Mouse (Mus musculus): ENCODE data around the gene Csn1s1. TPM values are rescaled to one million over a fixed set of nuclear protein-coding genes. Genes with fewer than 3 reads are reported as not detected.

Csn1s1 gene
- polyA plus RNA-seq (2017; shearing (Covaris generic)), result not detected

GRCm38 (mm10) chr5:87665908-87666307, at the start of gene Csn1s1:
Gene Csn1s1 (plus strand): TSS chr5:87666208.

DNA sequence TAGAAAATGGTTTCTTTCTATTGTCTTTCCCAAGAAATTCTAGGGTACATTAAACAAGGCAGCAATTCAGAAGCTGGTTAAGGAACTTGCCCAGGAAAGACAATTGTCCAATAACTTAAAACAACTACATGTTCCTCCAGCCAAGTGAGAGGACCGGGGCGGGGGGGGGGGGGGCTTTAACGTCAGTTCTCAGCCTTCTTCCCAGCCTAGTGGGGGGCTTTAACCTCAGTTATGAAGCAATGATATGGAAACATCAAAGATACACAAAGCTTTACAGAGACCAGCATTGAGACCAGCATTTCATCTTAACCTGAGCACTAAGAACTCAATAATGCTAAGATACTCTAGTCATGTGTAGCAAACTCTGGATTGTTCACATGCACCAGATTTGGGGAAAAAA, 33.5 kb downstream of the Csn1s1 start, which contains the start of gene Csn2:
Gene Csn2, minus strand, starts transcription at position 101 of the 400 bp plus-strand sequence.

Other genes with a start within 250 kb of the Csn1s1 start
- gene Ugt2b38, start 242.0 kb upstream of the Csn1s1 start, polyA plus RNA-seq (2017; shearing (Covaris generic)), result not detected
- not detected for gene Ugt2a2, start 183.9 kb upstream of the Csn1s1 start, polyA plus RNA-seq (2017; shearing (Covaris generic))
- gene Gm43638, start 179.4 kb upstream of the Csn1s1 start, polyA plus RNA-seq (2017; shearing (Covaris generic)), result not detected
- gene Ugt2a1, start 175.3 kb upstream of the Csn1s1 start, polyA plus RNA-seq (2017; shearing (Covaris generic)), result not detected
- not detected for gene Sult1b1, start 128.0 kb upstream of the Csn1s1 start, polyA plus RNA-seq (2017; shearing (Covaris generic))
- gene Sult1d1, start 97.2 kb upstream of the Csn1s1 start, polyA plus RNA-seq (2017; shearing (Covaris generic)), result not detected
- gene Sult1e1, start 74.6 kb upstream of the Csn1s1 start, polyA plus RNA-seq (2017; shearing (Covaris generic)), result not detected
- gene Csn2, start 33.4 kb downstream of the Csn1s1 start, polyA plus RNA-seq (2017; shearing (Covaris generic)), result not detected
- not detected for gene Csn1s2a, start 108.4 kb downstream of the Csn1s1 start, polyA plus RNA-seq (2017; shearing (Covaris generic))
- gene Csn1s2b, start 141.9 kb downstream of the Csn1s1 start, polyA plus RNA-seq (2017; shearing (Covaris generic)), result not detected
- gene Prr27, start 159.5 kb downstream of the Csn1s1 start, polyA plus RNA-seq (2017; shearing (Covaris generic)), result not detected
- not detected for gene Odam, start 218.8 kb downstream of the Csn1s1 start, polyA plus RNA-seq (2017; shearing (Covaris generic))